Mouse (Mus musculus): ENCODE data around the gene Tfe3.
"Not testable (repeated sequence)": the region's sequence is repeated elsewhere in the genome, so short reads cannot be mapped to it uniquely, and the experiment has no call there.

Gene Tfe3

GRCm38 (mm10) chrX:7753627-7754026 is 8.7 kb upstream of the Tfe3 start:
- peak in 1 of 2 experiments; percentile 35 for DNase-seq

- DNase-seq, result peak in 1 of 2 experiments; percentile 21
Observed at GRCm38 (mm10) chrX:7762921-7763197, 499 bp downstream of the Tfe3 start.

GRCm38 (mm10) chrX:7763631-7764393 is 1.5 kb downstream of the Tfe3 start:
- DNase-seq, result no peak

GRCm38 (mm10) chrX:7764657-7765280 is 2.4 kb downstream of the Tfe3 start:
- no peak for DNase-seq

- no peak for DNase-seq
Observed at GRCm38 (mm10) chrX:7765281-7765670, 2.9 kb downstream of the Tfe3 start.

- DNase-seq, result peak in 1 of 2 experiments; percentile 29
Observed at GRCm38 (mm10) chrX:7765764-7766163, 3.4 kb downstream of the Tfe3 start.

- no peak for DNase-seq
Observed at GRCm38 (mm10) chrX:7769302-7770017, 7.1 kb downstream of the Tfe3 start.

GRCm38 (mm10) chrX:7772766-7773165 is 10.4 kb downstream of the Tfe3 start:
- peak; percentile 35 for DNase-seq

GRCm38 (mm10) chrX:7775501-7776205 is 13.3 kb downstream of the Tfe3 start:
- no peak for DNase-seq

GRCm38 (mm10) chrX:7776329-7777082 is 14.1 kb downstream of the Tfe3 start:
- DNase-seq, result peak; percentile 69 to 77

GRCm38 (mm10) chrX:7778450-7779244 is 16.3 kb downstream of the Tfe3 start:
- no peak for DNase-seq

- DNase-seq, result no peak
Observed at GRCm38 (mm10) chrX:7779294-7779693, 16.9 kb downstream of the Tfe3 start.

GRCm38 (mm10) chrX:7782603-7783092 is 20.3 kb downstream of the Tfe3 start:
- no peak for DNase-seq

- peak; percentile 76 to 79 for DNase-seq
Observed at GRCm38 (mm10) chrX:7789542-7790136, 27.3 kb downstream of the Tfe3 start, which contains the start of gene Gripap1. TSS of gene Gripap1 (plus strand) at chrX:7789765.

GRCm38 (mm10) chrX:7790309-7790708 is 27.9 kb downstream of the Tfe3 start:
- DNase-seq, result no peak

GRCm38 (mm10) chrX:7793361-7793760 is 31.0 kb downstream of the Tfe3 start:
- DNase-seq, result peak in 1 of 2 experiments; percentile 15

GRCm38 (mm10) chrX:7795016-7795415 is 32.7 kb downstream of the Tfe3 start:
- no peak for DNase-seq

- DNase-seq, result no peak
Observed at GRCm38 (mm10) chrX:7797327-7797726, 35.0 kb downstream of the Tfe3 start.

GRCm38 (mm10) chrX:7802157-7802556 is 39.8 kb downstream of the Tfe3 start:
- not testable (repeated sequence) for DNase-seq

- DNase-seq, result not testable (repeated sequence)
Observed at GRCm38 (mm10) chrX:7815016-7815415, 52.7 kb downstream of the Tfe3 start.

Measured in cerebellum, adult 18-20 months (tissue).